Mouse (Mus musculus): Measurements from ENCODE around the gene AY074887. TPM values are rescaled to one million over a fixed set of nuclear protein-coding genes. Genes with fewer than 3 reads are reported as not detected.

The AY074887 gene
- polyA plus RNA-seq, 1 experiment from 2014 or later: 1.3 TPM

- H3K4me2 ChIP-seq (ENCODE audit: low read length): peak overlapping the region; percentile 77
- H3K27me3 ChIP-seq (ENCODE audit: control insufficient read depth, insufficient read depth, low read length): no peaks in the 10 kb centered on the region
- H3K9me3 ChIP-seq (ENCODE audit: control insufficient read depth, low read length): no peaks in the 10 kb centered on the region
- no peak for ATAC-seq (ENCODE audit: insufficient number of reproducible peaks, insufficient read depth, low FRiP score, low read depth)
- H3K36me3 ChIP-seq (ENCODE audit: control insufficient read depth, insufficient read depth, low read length): peaks cover 6% of the 10 kb centered on the region
- no peak overlapping the region for H3K9ac ChIP-seq (ENCODE audit: low read length)
- peaks cover 0 to 8% of the 10 kb centered on the region in 2 experiments; a peak in 1 of 4 replicates for H3K4me1 ChIP-seq (ENCODE audit: control insufficient read depth in 2 of 2, insufficient read depth in 2 of 2, low read length in 2 of 2)
- peak overlapping the region in 1 of 2 experiments; percentile 73; a peak in 2 of 4 replicates for H3K4me3 ChIP-seq (ENCODE audit: control insufficient read depth in 1 of 2, insufficient read depth in 1 of 2, low read depth in 1 of 2, low read length in 2 of 2)
- WGBS: 67% methylated on average over 8 of the region's 8 CpGs
- no peak overlapping the region for H3K27ac ChIP-seq (replicated peaks in 1 of 2; ENCODE audit: control insufficient read depth in 1 of 2, insufficient read depth in 1 of 2, low read depth in 2 of 2, low read length in 2 of 2)
Measured at GRCm38 (mm10) chr9:54916401-54916800, 34.4 kb downstream of the AY074887 start.

DNA sequence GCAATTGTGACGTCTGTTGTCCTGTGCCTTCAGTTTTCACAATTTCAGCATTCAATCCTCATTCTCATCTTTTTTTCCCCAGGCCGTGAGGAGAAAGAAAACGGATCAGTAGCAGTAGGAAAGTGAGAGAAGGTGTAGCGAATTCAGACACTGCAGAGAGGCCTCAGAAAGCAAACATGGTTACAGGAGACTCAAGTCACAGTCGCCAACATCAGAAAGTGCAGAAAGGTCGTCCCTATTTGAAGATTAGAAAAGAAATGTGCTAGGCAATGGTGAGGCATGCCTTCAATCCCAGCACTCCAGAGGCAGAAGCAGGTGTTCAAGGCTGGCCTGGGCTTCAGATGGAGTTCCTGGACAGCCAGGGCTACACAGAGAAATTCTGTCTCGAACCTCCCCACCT, 35.2 kb downstream of the AY074887 start:
- WGBS: 61% methylated on average over 7 of the region's 7 CpGs

DNA sequence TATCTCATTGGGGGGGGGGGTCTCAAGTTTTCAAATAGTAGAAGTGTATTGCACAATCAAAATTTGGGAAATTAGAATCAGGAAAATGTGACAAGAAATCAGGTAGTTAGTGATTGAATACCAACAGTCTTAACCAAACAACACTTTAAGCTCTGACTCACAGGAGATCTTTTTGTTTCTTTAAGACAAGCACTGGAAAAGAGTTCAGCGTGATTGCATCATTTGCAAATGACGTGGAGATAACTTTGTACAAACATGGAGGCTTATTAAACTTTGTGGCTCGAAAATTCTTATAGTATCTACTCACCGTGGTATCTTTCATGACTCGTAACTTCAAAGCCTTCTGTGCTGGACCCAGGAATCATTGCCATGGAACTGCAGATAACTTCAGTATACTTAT, 41.4 kb downstream of the AY074887 start:
- WGBS: 81% methylated on average over 5 of the region's 5 CpGs
- Histone ChIP-seq H3K36me3 (ENCODE audit: control insufficient read depth, insufficient read depth, low read length) (peaks cover 69% of the 10 kb centered on the region), H3K4me2 (ENCODE audit: low read length) (no peak overlapping the region), H3K9ac (ENCODE audit: low read length) (no peak overlapping the region), H3K27me3 (ENCODE audit: control insufficient read depth, insufficient read depth, low read length) (no peaks in the 10 kb centered on the region), H3K4me3 (ENCODE audit: control insufficient read depth in 1 of 2, insufficient read depth in 1 of 2, low read depth in 1 of 2, low read length in 2 of 2) (no peak overlapping the region), H3K27ac (replicated peaks in 1 of 2; ENCODE audit: control insufficient read depth in 1 of 2, insufficient read depth in 1 of 2, low read depth in 2 of 2, low read length in 2 of 2) (no peak overlapping the region), H3K9me3 (ENCODE audit: control insufficient read depth, low read length) (no peaks in the 10 kb centered on the region), H3K4me1 (ENCODE audit: control insufficient read depth in 2 of 2, insufficient read depth in 2 of 2, low read length in 2 of 2) (no peaks in the 10 kb centered on the region)
- ATAC-seq (ENCODE audit: insufficient number of reproducible peaks, insufficient read depth, low FRiP score, low read depth): no peak

More for the DNA sequence above, 35.2 kb downstream of the AY074887 start:
- no peak for ATAC-seq (ENCODE audit: insufficient number of reproducible peaks, insufficient read depth, low FRiP score, low read depth)
- H3K27ac ChIP-seq (replicated peaks in 1 of 2; ENCODE audit: control insufficient read depth in 1 of 2, insufficient read depth in 1 of 2, low read depth in 2 of 2, low read length in 2 of 2): no peak overlapping the region
- H3K9me3 ChIP-seq (ENCODE audit: control insufficient read depth, low read length): no peaks in the 10 kb centered on the region
- no peak overlapping the region for H3K9ac ChIP-seq (ENCODE audit: low read length)
- H3K27me3 ChIP-seq (ENCODE audit: control insufficient read depth, insufficient read depth, low read length): no peaks in the 10 kb centered on the region
- H3K4me1 ChIP-seq (ENCODE audit: control insufficient read depth in 2 of 2, insufficient read depth in 2 of 2, low read length in 2 of 2): peaks cover 0 to 8% of the 10 kb centered on the region in 2 experiments; a peak in 1 of 4 replicates
- no peak overlapping the region for H3K4me2 ChIP-seq (ENCODE audit: low read length)
- no peak overlapping the region for H3K4me3 ChIP-seq (ENCODE audit: control insufficient read depth in 1 of 2, insufficient read depth in 1 of 2, low read depth in 1 of 2, low read length in 2 of 2)
- peaks cover 12% of the 10 kb centered on the region for H3K36me3 ChIP-seq (ENCODE audit: control insufficient read depth, insufficient read depth, low read length)

Other genes with a start within 250 kb of the AY074887 start
- 103 and 105 TPM in 2 replicates for gene Wdr61, start 216.5 kb downstream of the AY074887 start, polyA plus RNA-seq (2014; fragmentation: Nextera tagmentation; extraction: Ambion mirVana)
- gene Crabp1, start 186.2 kb downstream of the AY074887 start, polyA plus RNA-seq (2014; fragmentation: Nextera tagmentation; extraction: Ambion mirVana): 7.0 and 13.8 TPM in 2 replicates
- 28.4 and 31.0 TPM in 2 replicates for gene Ireb2, start 87.2 kb downstream of the AY074887 start, polyA plus RNA-seq (2014; fragmentation: Nextera tagmentation; extraction: Ambion mirVana)
- 2.8 and 3.1 TPM in 2 replicates for gene Hykk, start 33.7 kb downstream of the AY074887 start, polyA plus RNA-seq (2014; fragmentation: Nextera tagmentation; extraction: Ambion mirVana)
- 224 and 239 TPM in 2 replicates for gene Psma4, start 208 bp downstream of the AY074887 start, polyA plus RNA-seq (2014; fragmentation: Nextera tagmentation; extraction: Ambion mirVana)
- 0.16 and 0.27 TPM in 2 replicates for gene Chrna5, start 29.9 kb upstream of the AY074887 start, polyA plus RNA-seq (2014; fragmentation: Nextera tagmentation; extraction: Ambion mirVana)
- 0.05 and 0.66 TPM in 2 replicates for gene Chrna3, start 75.6 kb upstream of the AY074887 start, polyA plus RNA-seq (2014; fragmentation: Nextera tagmentation; extraction: Ambion mirVana)
- 0.32 and 0.68 TPM in 2 replicates for gene Chrnb4, start 97.8 kb upstream of the AY074887 start, polyA plus RNA-seq (2014; fragmentation: Nextera tagmentation; extraction: Ambion mirVana)
- gene Ube2q2, start 197.9 kb upstream of the AY074887 start, polyA plus RNA-seq (2014; fragmentation: Nextera tagmentation; extraction: Ambion mirVana): 33.5 and 36.3 TPM in 2 replicates